Mouse (Mus musculus): Measurements from ENCODE around the gene Gm42715.

The Gm42715 gene

DNA sequence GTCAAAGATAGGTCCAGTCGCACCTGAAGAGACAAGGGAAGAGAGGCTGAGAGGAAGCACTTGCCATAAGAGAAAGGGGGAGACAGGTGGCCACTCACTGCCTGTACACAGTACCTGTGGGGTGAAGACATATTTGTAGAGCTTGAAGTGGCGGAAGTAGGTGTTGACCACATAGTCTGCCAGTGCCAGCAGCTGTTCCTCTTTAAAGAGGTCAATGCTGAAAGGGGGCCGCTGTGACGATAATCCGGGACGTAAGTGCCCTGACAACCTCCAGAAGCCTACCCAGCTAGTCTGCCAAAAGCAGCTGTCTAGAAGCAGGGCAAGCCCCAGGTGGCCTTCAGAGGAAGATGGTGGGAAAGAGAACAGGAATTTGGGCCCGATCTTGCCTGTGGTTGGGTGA lies 65.6 kb downstream of the Gm42715 start:
- DNase-seq (ENCODE audit: extremely low spot score) = no peak

DNA sequence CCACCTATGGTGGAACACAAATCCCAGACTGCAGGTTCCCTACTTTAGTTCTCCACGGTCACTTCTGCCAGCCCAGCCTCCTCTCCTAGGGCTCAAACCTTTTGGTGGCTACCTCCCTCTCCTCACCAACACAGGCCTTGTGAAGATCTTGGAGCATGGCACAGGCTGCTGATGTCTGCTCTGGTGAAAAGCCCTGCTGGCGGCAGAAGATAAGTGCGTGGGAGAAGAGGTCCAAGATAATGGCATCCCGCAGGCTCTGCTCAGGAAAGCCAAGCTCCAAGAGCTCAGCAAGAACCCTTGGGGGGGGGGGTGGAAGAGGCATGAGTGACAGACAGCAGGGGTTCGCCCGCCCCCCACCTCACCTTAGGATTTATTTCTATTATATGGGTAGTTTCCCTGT lies 66.8 kb downstream of the Gm42715 start:
- no peak for DNase-seq (ENCODE audit: extremely low spot score)

GRCm38 (mm10) chr7:127587196-127587595 lies 67.8 kb downstream of the Gm42715 start:
- DNase-seq (ENCODE audit: extremely low spot score) = no peak

- peak; percentile 94 for DNase-seq (ENCODE audit: extremely low spot score)
Measured at GRCm38 (mm10) chr7:127588011-127588871, 68.9 kb downstream of the Gm42715 start, which contains the start of the genes Ccdc189 and Rnf40. TSS of gene Ccdc189 (minus strand) at chr7:127588595. TSS of gene Rnf40 (plus strand) at chr7:127588767.

- DNase-seq (ENCODE audit: extremely low spot score) = no peak
Measured at GRCm38 (mm10) chr7:127588901-127589300, 69.5 kb downstream of the Gm42715 start.

- DNase-seq (ENCODE audit: extremely low spot score) = no peak
Measured at GRCm38 (mm10) chr7:127589637-127590036, 70.3 kb downstream of the Gm42715 start.

DNA sequence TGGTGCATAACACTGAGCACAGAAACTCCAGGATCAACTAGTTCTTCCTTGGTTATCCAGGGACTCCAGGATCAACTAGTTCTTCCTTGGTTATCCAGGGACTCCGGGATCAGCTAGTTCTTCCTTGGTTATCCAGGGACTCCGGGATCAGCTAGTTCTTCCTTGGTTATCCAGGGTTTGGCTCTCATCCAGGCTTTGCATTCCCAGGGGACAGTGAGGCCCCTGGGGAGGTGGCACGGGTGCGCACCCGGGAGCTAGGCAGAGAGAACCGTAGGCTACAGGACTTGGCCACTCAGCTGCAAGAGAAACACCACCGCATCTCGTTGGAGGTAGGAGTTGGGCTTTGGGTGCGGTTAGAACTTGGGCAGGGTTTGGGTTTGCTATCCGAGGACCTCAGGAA lies 71.7 kb downstream of the Gm42715 start:
- DNase-seq (ENCODE audit: extremely low spot score) = no peak

DNA sequence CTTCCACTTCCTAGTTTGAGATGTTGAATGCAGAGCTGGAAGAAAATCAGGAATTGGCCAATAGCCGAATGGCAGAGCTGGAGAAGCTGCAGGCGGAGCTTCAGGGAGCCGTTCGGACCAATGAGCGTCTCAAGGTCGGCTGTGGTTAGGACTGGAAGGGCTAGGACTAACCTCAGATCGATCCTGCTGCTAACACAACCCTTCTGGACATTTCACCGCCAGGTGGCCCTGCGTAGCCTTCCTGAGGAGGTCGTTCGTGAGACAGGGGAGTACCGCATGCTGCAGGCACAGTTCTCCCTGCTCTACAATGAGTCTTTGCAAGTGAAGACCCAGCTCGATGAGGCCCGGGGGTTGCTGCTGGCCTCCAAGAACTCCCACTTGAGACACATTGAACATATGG lies 73.2 kb downstream of the Gm42715 start:
- DNase-seq (ENCODE audit: extremely low spot score) = no peak

DNA sequence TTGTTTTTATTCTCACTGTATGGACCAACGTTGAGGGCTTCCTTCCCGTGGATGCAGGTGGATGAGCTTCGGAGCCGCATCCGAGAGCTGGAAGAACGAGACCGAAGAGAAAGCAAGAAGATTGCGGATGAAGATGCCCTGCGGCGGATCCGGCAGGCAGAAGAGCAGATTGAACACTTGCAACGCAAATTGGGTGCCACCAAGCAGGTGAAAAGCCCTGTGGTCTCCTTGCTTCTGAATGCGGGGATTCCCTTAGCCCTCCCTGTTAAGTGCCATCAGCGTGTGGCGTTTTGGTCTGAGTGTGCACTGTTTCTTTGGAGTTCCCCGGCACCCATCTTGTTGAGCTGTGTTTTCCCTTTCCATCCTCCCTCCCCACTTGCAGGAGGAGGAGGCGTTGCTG lies 77.4 kb downstream of the Gm42715 start:
- DNase-seq (ENCODE audit: extremely low spot score) = no peak

DNA sequence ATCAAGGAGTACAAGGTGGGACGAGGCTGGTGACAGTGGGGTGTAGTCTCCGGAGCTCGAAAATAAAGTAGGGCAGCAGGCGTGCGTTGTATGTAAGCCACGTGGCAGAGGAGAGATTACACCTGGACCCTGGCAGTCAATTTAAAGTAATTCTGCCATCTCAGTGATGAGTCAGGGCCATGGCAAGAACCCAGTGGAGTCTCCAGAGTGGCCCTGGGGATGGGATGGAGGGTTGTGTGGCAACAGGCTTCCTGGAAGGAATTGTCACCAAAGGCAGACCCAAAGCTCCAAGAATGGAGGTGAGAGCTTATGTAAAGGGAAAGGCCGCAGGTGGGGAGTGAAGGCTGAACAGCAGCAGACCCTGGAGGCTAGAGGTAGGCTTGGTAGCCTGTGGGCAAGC lies 81.2 kb downstream of the Gm42715 start:
- no peak for DNase-seq (ENCODE audit: extremely low spot score)

DNA sequence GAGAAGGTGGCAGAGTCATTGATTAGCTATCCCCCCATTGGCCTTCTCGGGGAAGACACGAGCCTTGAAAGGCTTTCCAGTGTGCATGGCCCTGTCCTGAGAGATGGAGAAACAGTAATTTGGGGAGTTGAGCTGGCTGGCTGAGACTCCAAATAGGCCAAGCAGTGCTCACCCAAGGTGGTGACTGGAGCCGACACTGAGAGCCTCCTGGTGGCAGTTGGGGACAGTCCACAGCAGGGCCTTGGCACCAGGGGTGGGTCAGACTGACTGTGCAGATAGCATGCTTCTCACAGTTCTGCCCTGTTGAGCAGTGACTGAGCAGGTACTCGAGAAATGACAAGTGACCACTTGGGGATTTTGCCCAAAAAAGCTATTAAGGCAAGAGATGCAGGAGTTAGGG lies 82.4 kb downstream of the Gm42715 start:
- DNase-seq (ENCODE audit: extremely low spot score) = no peak

- no peak for DNase-seq (ENCODE audit: extremely low spot score)
Measured at GRCm38 (mm10) chr7:127602903-127603302, 83.5 kb downstream of the Gm42715 start.

- no peak for DNase-seq (ENCODE audit: extremely low spot score)
Measured at GRCm38 (mm10) chr7:127604256-127604655, 84.9 kb downstream of the Gm42715 start.

GRCm38 (mm10) chr7:127607150-127607549 lies 87.8 kb downstream of the Gm42715 start:
- DNase-seq (ENCODE audit: extremely low spot score) = no peak

DNA sequence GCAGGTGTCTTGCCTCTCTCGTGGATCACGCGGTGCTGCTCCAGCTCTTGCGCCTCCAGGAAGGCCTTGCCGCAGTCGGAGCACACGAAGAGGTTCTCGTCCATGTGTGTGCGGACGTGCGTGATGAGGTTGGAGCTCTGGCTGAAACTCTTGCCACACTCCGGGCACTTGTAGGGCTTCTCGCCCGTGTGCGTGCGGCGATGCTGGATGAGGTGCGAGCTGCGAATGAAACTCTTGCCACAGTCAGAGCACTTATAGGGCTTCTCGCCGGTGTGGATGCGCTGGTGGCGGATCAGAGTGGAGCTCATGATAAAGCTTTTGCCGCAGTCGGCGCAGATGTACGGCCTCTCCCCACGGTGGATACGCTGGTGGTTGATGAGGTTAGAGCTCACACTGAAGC lies 91.6 kb downstream of the Gm42715 start:
- DNase-seq (ENCODE audit: extremely low spot score) = no peak

DNA sequence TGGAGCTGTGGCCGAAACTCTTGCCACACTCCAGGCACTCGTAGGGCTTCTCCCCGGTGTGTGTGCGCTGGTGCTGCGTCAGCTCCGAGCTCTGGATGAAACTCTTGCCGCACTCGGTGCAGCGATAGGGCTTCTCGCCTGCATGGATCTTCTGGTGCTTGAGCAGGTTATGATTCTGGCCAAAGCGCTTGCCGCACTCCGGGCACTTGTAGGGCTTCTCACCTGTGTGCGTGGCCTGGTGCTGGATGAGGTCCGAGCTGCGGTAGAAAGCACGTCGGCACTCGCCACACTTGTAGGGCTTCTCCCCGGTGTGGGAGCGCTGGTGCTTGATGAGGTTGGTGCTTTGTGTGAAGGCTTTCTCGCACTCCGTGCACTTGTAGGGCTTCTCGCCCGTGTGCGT lies 92.2 kb downstream of the Gm42715 start:
- DNase-seq (ENCODE audit: extremely low spot score) = no peak

DNA sequence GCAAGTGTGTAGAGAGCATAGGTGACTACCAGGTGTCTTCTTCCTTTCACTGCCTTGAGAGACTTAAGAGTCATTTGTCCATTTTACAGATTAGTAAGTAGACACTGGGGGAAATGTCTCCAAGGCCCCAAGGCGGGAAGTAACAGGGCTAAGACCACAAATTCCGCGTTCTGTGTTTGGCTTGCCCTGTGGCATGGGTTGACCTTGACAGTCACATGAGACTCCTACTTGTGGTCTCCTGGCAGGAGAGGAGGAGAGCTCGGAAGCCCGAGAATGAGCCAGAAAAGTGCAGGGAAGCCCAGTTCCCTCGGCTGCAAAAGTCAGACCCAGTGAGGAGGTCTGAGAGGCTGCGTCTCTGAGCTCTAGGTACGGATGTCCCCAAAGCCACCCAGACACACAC lies 94.1 kb downstream of the Gm42715 start:
- no peak for DNase-seq (ENCODE audit: extremely low spot score)

- no peak for DNase-seq (ENCODE audit: extremely low spot score)
Measured at GRCm38 (mm10) chr7:127614091-127614490, 94.7 kb downstream of the Gm42715 start.

- peak; percentile 57 for DNase-seq (ENCODE audit: extremely low spot score)
Measured at GRCm38 (mm10) chr7:127614511-127614890, 95.1 kb downstream of the Gm42715 start.

DNA sequence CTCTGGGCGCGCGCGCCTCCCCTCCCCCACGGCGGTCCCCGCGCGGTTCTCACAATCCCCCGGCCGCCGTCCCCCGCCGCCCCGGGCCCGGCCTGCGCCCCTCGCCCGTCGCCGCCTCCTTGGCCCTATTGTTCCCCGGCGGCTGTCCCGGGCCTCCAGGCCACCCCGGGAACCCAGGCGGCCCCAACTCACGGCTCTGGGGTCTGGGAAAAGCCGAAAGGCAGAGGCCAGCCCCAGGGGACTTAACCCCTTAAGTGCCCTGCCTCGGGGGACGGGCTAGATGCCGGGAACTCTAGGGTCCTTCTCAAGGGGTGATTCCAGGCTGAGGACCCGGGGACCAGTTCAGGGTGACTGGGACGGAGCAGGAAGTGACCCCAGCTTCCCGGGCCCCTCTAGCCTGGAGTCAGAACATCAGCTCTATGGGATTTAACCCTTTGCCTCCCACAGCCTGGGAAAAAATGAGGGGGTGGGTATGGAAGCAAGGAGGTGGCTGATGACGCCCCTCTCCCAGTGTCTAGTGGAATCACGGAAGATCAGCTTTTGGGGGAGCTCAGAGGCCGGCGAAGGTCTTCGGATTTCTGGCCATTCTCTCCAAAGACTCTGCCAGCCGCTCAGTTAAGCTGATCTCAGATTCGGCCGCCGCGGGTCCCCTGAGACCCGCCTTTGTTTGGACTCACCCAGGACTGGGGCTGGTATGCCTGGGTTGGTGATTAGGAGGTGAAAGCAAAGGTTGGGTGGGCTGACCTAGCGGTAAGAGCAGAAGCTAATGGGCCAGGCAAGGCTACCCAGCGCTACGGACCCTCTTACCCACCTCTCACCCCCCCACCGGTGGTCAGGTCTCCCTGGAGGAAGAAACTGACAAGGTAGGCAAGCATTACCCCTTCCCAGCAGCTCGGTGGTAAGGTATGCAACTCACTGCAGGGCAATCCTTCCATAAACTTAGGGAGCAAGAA lies 95.8 kb downstream of the Gm42715 start, which contains the start of gene Zfp629:
Zfp629 (minus strand) TSS at position 907 of the 953 bp plus-strand sequence.
- peak; percentile 93 for DNase-seq (ENCODE audit: extremely low spot score)

DNA sequence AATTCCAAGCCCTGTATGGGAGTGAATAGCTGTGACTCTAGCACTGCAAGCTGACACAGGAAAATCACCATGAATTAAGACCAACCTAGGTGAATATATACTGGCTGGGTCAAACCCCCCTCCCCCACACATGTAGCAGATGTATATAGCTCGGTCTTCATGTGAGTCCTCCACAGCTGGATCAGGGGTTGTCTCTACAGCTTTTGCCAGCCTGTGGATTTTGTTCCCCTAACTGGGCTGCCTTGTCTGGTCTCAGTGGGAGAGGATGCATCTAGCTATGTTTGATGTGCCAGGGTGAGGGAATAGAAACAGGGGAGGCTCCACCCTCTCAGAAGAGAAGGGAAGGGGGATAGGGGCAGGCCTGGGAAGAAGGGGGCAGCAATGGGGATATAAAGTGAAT lies 97.0 kb downstream of the Gm42715 start:
- no peak for DNase-seq (ENCODE audit: extremely low spot score)

Measured in embryo, embryonic 9.5 days (tissue).